Comparison of ENCODE assay signal across 26 mouse cellular contexts in the genomic region with DNA sequence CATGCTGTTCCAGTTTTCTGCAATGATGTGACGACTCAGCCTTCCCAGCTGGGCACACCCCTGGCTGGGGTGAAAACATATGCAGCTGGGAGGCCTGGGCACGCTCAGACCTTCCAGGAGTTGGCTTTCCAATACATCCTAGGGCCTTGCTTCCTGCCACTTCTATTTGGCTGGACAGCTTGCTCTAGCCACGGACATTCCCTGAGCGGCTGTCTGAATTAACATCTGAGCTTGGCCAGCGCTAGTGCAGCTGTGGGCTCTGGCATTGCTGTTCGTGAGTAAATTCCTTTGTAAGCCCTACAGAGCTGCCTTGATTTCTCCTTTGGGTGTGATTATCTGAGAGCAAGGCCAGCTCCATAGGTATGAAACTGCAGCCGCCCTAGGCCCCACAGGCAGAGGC.
DNase-seq lines count a peak whose midpoint lies in the region; ATAC-seq and TF ChIP-seq lines count a peak whose summit lies in the region.
"Had no signal": no experiment of that assay in that cellular context is flagged by ENCODE, and none has a peak within 500 bp of the region (broad histone marks: within the 10 kb centered on the region; RNA-seq: fewer than 3 reads in every experiment).

No protein-coding gene starts in this region.

- H3K36me3 ChIP-seq in heart, embryonic 11.5 days (ENCODE audit: control insufficient read depth, insufficient read depth, low read length) = no peaks in the 10 kb centered on the region
- no peaks in the 10 kb centered on the region for H3K36me3 ChIP-seq in limb, embryonic 14.5 days (ENCODE audit: control insufficient read depth, insufficient read depth, low read length)
- H3K36me3 ChIP-seq: forebrain, embryonic 15.5 days; G1E; hindbrain, embryonic 12.5 days; neural tube, embryonic 15.5 days had no signal

- no peak for TF ChIP-seq POLR2A in limb, embryonic 14.5 days (IDR thresholded peaks at IDR 0.05; ENCODE audit: borderline replicate concordance, extremely low read depth, insufficient read depth, insufficient read length)

- H3K27ac ChIP-seq in heart, embryonic 11.5 days (ENCODE audit: low read depth, low read length) = no peak overlapping the region
- H3K27ac ChIP-seq in limb, embryonic 14.5 days (replicated peaks; ENCODE audit: low read depth, low read length) = no peak overlapping the region
- H3K27ac ChIP-seq: forebrain, embryonic 15.5 days; hindbrain, embryonic 12.5 days; layer of hippocampus, adult 2 months; neural tube, embryonic 15.5 days had no signal

- peak; percentile 34 to 46 for DNase-seq in adrenal gland, adult (ENCODE audit: inconsistent age in 2 of 2, low spot score in 1 of 2)
- DNase-seq in adrenal gland, postnatal 4 days (ENCODE audit: low spot score in 2 of 2) = no peak
- peak; percentile 94 for DNase-seq in heart, adult 11 months
- DNase-seq in fibroblast of lung, adult 2 months (ENCODE audit: low read depth) = peak; percentile 61
- peak; percentile 53 for DNase-seq in limb, embryonic 14.5 days (ENCODE audit: low spot score)
- DNase-seq in embryo, embryonic 9.5 days (ENCODE audit: extremely low spot score) = no peak
- DNase-seq in frontal cortex, postnatal 10 days (ENCODE audit: low spot score in 2 of 2) = no peak
- DNase-seq: cerebellum, adult 11-12 months; cerebellum, postnatal 36 days; heart, postnatal 14 days; kidney, adult 8-10 months; kidney, postnatal 14 days; layer of hippocampus, postnatal 36 days; lung, adult 18-20 months; lung, postnatal 36 days; right cerebral cortex, postnatal 14 days; spleen, adult 18-20 months had no signal

- no peaks in the 10 kb centered on the region for H3K4me1 ChIP-seq in heart, embryonic 11.5 days (ENCODE audit: control insufficient read depth, insufficient read depth, low read length)
- H3K4me1 ChIP-seq in limb, embryonic 14.5 days (ENCODE audit: control insufficient read depth, insufficient read depth, low read length) = no peaks in the 10 kb centered on the region
- H3K4me1 ChIP-seq: forebrain, embryonic 15.5 days had no signal

- H3K27me3 ChIP-seq in heart, embryonic 11.5 days (ENCODE audit: control insufficient read depth, insufficient read depth, low read length) = no peaks in the 10 kb centered on the region
- no peaks in the 10 kb centered on the region for H3K27me3 ChIP-seq in limb, embryonic 14.5 days (ENCODE audit: control insufficient read depth, insufficient read depth, low read length)
- H3K27me3 ChIP-seq: forebrain, embryonic 15.5 days; hindbrain, embryonic 12.5 days; neural tube, embryonic 15.5 days had no signal

- H3K9me3 ChIP-seq in heart, embryonic 11.5 days (replicated peaks; ENCODE audit: control insufficient read depth, low read length) = no peaks in the 10 kb centered on the region
- no peaks in the 10 kb centered on the region for H3K9me3 ChIP-seq in limb, embryonic 14.5 days (ENCODE audit: control insufficient read depth, low read length)
- H3K9me3 ChIP-seq: forebrain, embryonic 15.5 days; hindbrain, embryonic 12.5 days; neural tube, embryonic 15.5 days had no signal

- no peak overlapping the region for H3K9ac ChIP-seq in heart, embryonic 11.5 days (ENCODE audit: low read depth, low read length)
- H3K9ac ChIP-seq in limb, embryonic 14.5 days (ENCODE audit: low read depth, low read length, severe bottlenecking) = no peak overlapping the region
- H3K9ac ChIP-seq: forebrain, embryonic 15.5 days; hindbrain, embryonic 12.5 days; neural tube, embryonic 15.5 days had no signal

- H3K4me3 ChIP-seq in heart, embryonic 11.5 days (ENCODE audit: low read depth, low read length) = no peak overlapping the region
- H3K4me3 ChIP-seq in limb, embryonic 14.5 days (replicated peaks; ENCODE audit: low read length) = no peak overlapping the region
- H3K4me3 ChIP-seq: erythroblast, embryonic 14.5 days; forebrain, embryonic 15.5 days; hindbrain, embryonic 12.5 days; layer of hippocampus, adult 2 months; neural tube, embryonic 15.5 days had no signal

- no peak for ATAC-seq in heart, embryonic 11.5 days (replicated peaks; ENCODE audit: insufficient number of reproducible peaks, low FRiP score, low TSS enrichment)
- ATAC-seq in limb, embryonic 14.5 days (ENCODE audit: low FRiP score, low read depth) = peak; percentile 57
- ATAC-seq: forebrain, embryonic 15.5 days; midbrain, embryonic 16.5 days had no signal

- 72% methylated on average over 7 of the region's 7 CpGs for WGBS in heart, embryonic 11.5 days (ENCODE audit: insufficient replicate concordance)
- WGBS in limb, embryonic 14.5 days = 43% methylated on average over 7 of the region's 7 CpGs

- no peak overlapping the region for H3K4me2 ChIP-seq in heart, embryonic 11.5 days
- H3K4me2 ChIP-seq in limb, embryonic 14.5 days (replicated peaks; ENCODE audit: low read depth, low read length, severe bottlenecking) = no peak overlapping the region
- H3K4me2 ChIP-seq: forebrain, embryonic 15.5 days; hindbrain, embryonic 12.5 days; liver, embryonic 11.5 days; neural tube, embryonic 15.5 days had no signal

Comparison
In these comparisons a context has a peak if more than half of its experiments do, and no peak if none do; other contexts are left out.
1. DNase-seq: peak in adrenal gland, adult (2 of 2), heart, adult 11 months (single experiment), fibroblast of lung, adult 2 months (single experiment) and limb, embryonic 14.5 days (single experiment); none in adrenal gland, postnatal 4 days (0 of 2), embryo, embryonic 9.5 days (single experiment) and frontal cortex, postnatal 10 days (0 of 2).